Mouse (Mus musculus) left cerebral cortex, adult 9 months (tissue): Measurements from ENCODE around the gene Gys1.
A peak's percentile ranks its signal among the peaks of the same experiment; 100 is the strongest.

Experiments used
- DNase-seq, 2 experiments: peaks; one replicate each; pipeline ENCODE4 v3.0.0; 2022; ENCODE audit warnings: low spot score in 2 of 2

Gys1 gene

GRCm38 (mm10) chr7:45414740-45415224, 19.9 kb upstream of the Gys1 start:
- no peak for DNase-seq

GRCm38 (mm10) chr7:45415636-45416035, 19.0 kb upstream of the Gys1 start:
- DNase-seq, result peak in 1 of 2 experiments; percentile 38

GRCm38 (mm10) chr7:45417962-45418492, 16.6 kb upstream of the Gys1 start:
- DNase-seq, result no peak

- DNase-seq, result no peak
Observed at GRCm38 (mm10) chr7:45419859-45420614, 14.6 kb upstream of the Gys1 start.

- DNase-seq, result no peak
Observed at GRCm38 (mm10) chr7:45420615-45420919, 14.1 kb upstream of the Gys1 start, which contains the start of gene Lhb. TSS of gene Lhb (plus strand) at chr7:45420820.

- no peak for DNase-seq
Observed at GRCm38 (mm10) chr7:45421194-45421593, 13.4 kb upstream of the Gys1 start.

GRCm38 (mm10) chr7:45426556-45426955, 8.1 kb upstream of the Gys1 start:
- no peak for DNase-seq

- DNase-seq, result no peak
Observed at GRCm38 (mm10) chr7:45433835-45434202, 825 bp upstream of the Gys1 start.

GRCm38 (mm10) chr7:45435038-45435437, 394 bp downstream of the Gys1 start:
- no peak for DNase-seq

GRCm38 (mm10) chr7:45436444-45436843, 1.8 kb downstream of the Gys1 start:
- DNase-seq, result no peak

GRCm38 (mm10) chr7:45437046-45437445, 2.4 kb downstream of the Gys1 start:
- DNase-seq, result no peak

GRCm38 (mm10) chr7:45437521-45438276, 3.1 kb downstream of the Gys1 start, which contains the start of gene Ruvbl2:
TSS of gene Ruvbl2 (minus strand) at chr7:45438096.
- no peak for DNase-seq

- DNase-seq, result no peak
Observed at GRCm38 (mm10) chr7:45443526-45444420, 9.1 kb downstream of the Gys1 start.

- DNase-seq, result no peak
Observed at GRCm38 (mm10) chr7:45446589-45446988, 11.9 kb downstream of the Gys1 start.

- no peak for DNase-seq
Observed at GRCm38 (mm10) chr7:45447325-45447990, 12.8 kb downstream of the Gys1 start.

- DNase-seq, result no peak
Observed at GRCm38 (mm10) chr7:45449974-45450373, 15.3 kb downstream of the Gys1 start.

GRCm38 (mm10) chr7:45451344-45451982, 16.8 kb downstream of the Gys1 start:
- peak in 1 of 2 experiments; percentile 93 for DNase-seq

- no peak for DNase-seq
Observed at GRCm38 (mm10) chr7:45454971-45455370, 20.3 kb downstream of the Gys1 start.

GRCm38 (mm10) chr7:45455932-45456696, 21.5 kb downstream of the Gys1 start:
- no peak for DNase-seq

- no peak for DNase-seq
Observed at GRCm38 (mm10) chr7:45456721-45457203, 22.1 kb downstream of the Gys1 start.
